Mouse (Mus musculus) limb, embryonic 14.5 days (tissue): ENCODE measurements around the gene Cabp1. TPM values are rescaled to one million over a fixed set of nuclear protein-coding genes. Genes with fewer than 3 reads are reported as not detected.

Experiments used
- ATAC-seq: fragments of 200-750 bp; cut with Nextera tagmentation; 2 replicates; pipeline ENCODE4 v1.8.0; 2017; ENCODE audit warnings: low read depth, moderate number of reproducible peaks, moderate TSS enrichment; ENCODE audit not compliant: low FRiP score
- DNase-seq: peaks from one replicate; pipeline ENCODE4 v3.0.0-alpha.2; 2015; ENCODE audit warnings: low spot score
- H3K27ac ChIP-seq: fragments of 300-500 bp; sonication (generic); replicated peaks from 2 replicates; pipeline ENCODE4 v1.5.1; 2014; ENCODE audit warnings: low read depth, mild to moderate bottlenecking, low read length, moderate library complexity, mixed read lengths
- H3K27me3 ChIP-seq: fragments of 300-500 bp; sonication (generic); 2 replicates; pipeline ENCODE4 v1.6.1; 2014; ENCODE audit warnings: low read length, mixed read lengths; ENCODE audit not compliant: control insufficient read depth, insufficient read depth
- H3K36me3 ChIP-seq: fragments of 300-500 bp; sonication (generic); 2 replicates; pipeline ENCODE4 v1.6.1; 2014; ENCODE audit warnings: mild to moderate bottlenecking, low read length, moderate library complexity, mixed read lengths; ENCODE audit not compliant: control insufficient read depth, insufficient read depth
- H3K4me1 ChIP-seq: fragments of 300-500 bp; sonication (generic); 2 replicates; pipeline ENCODE4 v1.6.1; 2014; ENCODE audit warnings: antibody characterized with exemption, low read length, mixed read lengths; ENCODE audit not compliant: control insufficient read depth, insufficient read depth
- H3K4me2 ChIP-seq: fragments of 300-500 bp; sonication (generic); replicated peaks from 2 replicates; pipeline ENCODE4 v1.6.1; 2014; ENCODE audit warnings: low read depth, mild to moderate bottlenecking, low read length, moderate library complexity; ENCODE audit not compliant: severe bottlenecking
- H3K4me3 ChIP-seq: fragments of 300-500 bp; sonication (generic); replicated peaks from 2 replicates; pipeline ENCODE4 v1.5.1; 2014; ENCODE audit warnings: low read length
- H3K9ac ChIP-seq: fragments of 300-500 bp; sonication (generic); 2 replicates; pipeline ENCODE4 v1.6.1; 2014; ENCODE audit warnings: mild to moderate bottlenecking, low read depth, low read length, moderate library complexity; ENCODE audit not compliant: severe bottlenecking
- H3K9me3 ChIP-seq: fragments of 300-500 bp; sonication (generic); 2 replicates; pipeline ENCODE4 v1.6.1; 2016; ENCODE audit warnings: low read length; ENCODE audit not compliant: control insufficient read depth
- POLR2A ChIP-seq: fragments of 200-500 bp; IDR thresholded peaks from 2 replicates; pipeline ENCODE4 v1.8.0; 2012; ENCODE audit warnings: inconsistent platforms, mild to moderate bottlenecking, moderate library complexity, borderline replicate concordance; ENCODE audit not compliant: insufficient read depth, insufficient read length; ENCODE audit errors: extremely low read depth
- WGBS: fragments of 180-500 bp; shearing (Covaris S2); extraction: QIAGEN DNeasy Blood & Tissue Kit; methylation state at CpG from one replicate; pipeline ENCODE4 v1.1.7; 2014; 5-methylcytosine and 5-hydroxymethylcytosine counted together
- polyA plus RNA-seq, 2 experiments: library from polyadenylated mRNA; depleted of rRNA in 1 of 2; stranded (reverse) in 1 of 2; unstranded in 1 of 2; fragments of >200 nt; fragmentation: Nextera tagmentation in 1 of 2; extraction: Ambion mirVana in 1 of 2; gene quantifications; 2 replicates each; pipeline versions ENCODE4 v1.2.1 to v1.2.3; 2012 to 2014

Cabp1 gene
- polyA plus RNA-seq, 2 experiments, result 1.5 to 4.7 TPM

- TF ChIP-seq POLR2A, result no peak
- Histone ChIP-seq H3K27me3 (no peaks in the 10 kb centered on the region), H3K4me1 (no peaks in the 10 kb centered on the region), H3K4me3 (no peak overlapping the region), H3K9ac (no peak overlapping the region), H3K36me3 (peaks cover 50% of the 10 kb centered on the region), H3K27ac (no peak overlapping the region), H3K9me3 (no peaks in the 10 kb centered on the region), H3K4me2 (no peak overlapping the region)
- WGBS, result 69% methylated on average over 6 of the region's 6 CpGs
- no peak for DNase-seq
- no peak for ATAC-seq
These were observed 49.7 kb downstream of the Cabp1 start for GRCm38 (mm10) chr5:115144471-115144870.

DNA sequence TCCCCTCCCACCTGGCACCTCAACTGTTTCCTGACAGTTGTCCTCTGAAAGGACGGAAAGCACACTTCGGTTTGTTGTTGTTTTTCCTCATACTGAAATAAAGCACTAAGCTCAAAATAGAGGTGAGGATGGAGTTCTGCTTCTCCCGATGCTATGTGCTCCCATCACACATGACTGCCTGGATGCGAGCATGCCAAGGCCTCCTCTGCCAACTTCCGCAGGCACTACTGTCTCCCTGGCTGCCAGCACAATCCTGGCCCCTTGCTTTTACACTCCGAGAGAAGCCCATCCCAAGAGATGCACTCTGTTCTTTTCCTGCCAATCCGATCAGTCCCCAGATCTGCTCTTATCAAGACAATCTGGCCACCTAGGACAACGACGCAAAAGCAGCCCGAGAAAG lies 50.6 kb downstream of the Cabp1 start:
- H3K27ac ChIP-seq, result no peak overlapping the region
- H3K4me2 ChIP-seq, result no peak overlapping the region
- no peaks in the 10 kb centered on the region for H3K27me3 ChIP-seq
- ATAC-seq, result no peak
- DNase-seq, result no peak
- 83% methylated on average over 10 of the region's 10 CpGs for WGBS
- H3K9ac ChIP-seq, result no peak overlapping the region
- no peak overlapping the region for H3K4me3 ChIP-seq
- TF ChIP-seq POLR2A, result no peak
- H3K9me3 ChIP-seq, result no peaks in the 10 kb centered on the region
- peaks cover 42% of the 10 kb centered on the region for H3K36me3 ChIP-seq
- no peaks in the 10 kb centered on the region for H3K4me1 ChIP-seq

DNA sequence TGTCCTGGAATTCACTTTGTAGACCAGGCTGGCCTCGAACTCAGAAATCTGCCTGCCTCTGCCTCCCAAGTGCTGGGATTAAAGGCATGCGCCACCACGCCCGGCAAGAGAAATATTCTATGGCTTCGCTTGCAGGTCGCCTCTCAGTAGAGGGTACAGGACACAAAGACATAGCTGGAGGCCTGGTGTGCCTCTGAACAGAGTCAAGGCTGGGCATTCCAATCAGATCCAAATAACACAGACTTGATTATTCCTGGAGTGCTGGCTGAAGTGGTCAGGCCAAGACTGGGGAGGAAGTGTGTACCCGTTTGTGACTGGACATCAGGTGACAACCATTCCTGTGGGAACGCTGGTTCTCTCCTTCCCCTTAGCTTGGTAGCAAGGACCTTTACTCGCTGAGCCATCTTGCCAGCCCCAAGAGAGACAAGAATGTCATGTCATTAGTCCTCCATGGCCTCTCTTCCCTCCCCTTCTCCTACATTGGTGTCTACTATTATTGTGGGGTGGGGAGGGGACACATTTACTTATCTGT lies 51.9 kb downstream of the Cabp1 start:
- Histone ChIP-seq H3K9ac (no peak overlapping the region), H3K4me3 (no peak overlapping the region), H3K27ac (no peak overlapping the region), H3K4me1 (no peaks in the 10 kb centered on the region), H3K27me3 (no peaks in the 10 kb centered on the region), H3K4me2 (no peak overlapping the region), H3K9me3 (no peaks in the 10 kb centered on the region), H3K36me3 (peaks cover 29% of the 10 kb centered on the region)
- no peak for TF ChIP-seq POLR2A
- ATAC-seq (no peak), DNase-seq (no peak)
- WGBS, result 89% methylated on average over 9 of the region's 9 CpGs

GRCm38 (mm10) chr5:115140726-115141125 lies 53.5 kb downstream of the Cabp1 start:
- ATAC-seq, result no peak; the same call in 1 of the 2 replicates
- Histone ChIP-seq H3K4me1 (no peaks in the 10 kb centered on the region), H3K27ac (no peak overlapping the region), H3K9me3 (no peaks in the 10 kb centered on the region), H3K27me3 (no peaks in the 10 kb centered on the region), H3K4me2 (no peak overlapping the region), H3K9ac (no peak overlapping the region), H3K4me3 (no peak overlapping the region), H3K36me3 (peaks cover 14% of the 10 kb centered on the region)
- WGBS, result 65% methylated on average over 3 of the region's 3 CpGs
- TF ChIP-seq POLR2A, result no peak
- DNase-seq, result no peak

DNA sequence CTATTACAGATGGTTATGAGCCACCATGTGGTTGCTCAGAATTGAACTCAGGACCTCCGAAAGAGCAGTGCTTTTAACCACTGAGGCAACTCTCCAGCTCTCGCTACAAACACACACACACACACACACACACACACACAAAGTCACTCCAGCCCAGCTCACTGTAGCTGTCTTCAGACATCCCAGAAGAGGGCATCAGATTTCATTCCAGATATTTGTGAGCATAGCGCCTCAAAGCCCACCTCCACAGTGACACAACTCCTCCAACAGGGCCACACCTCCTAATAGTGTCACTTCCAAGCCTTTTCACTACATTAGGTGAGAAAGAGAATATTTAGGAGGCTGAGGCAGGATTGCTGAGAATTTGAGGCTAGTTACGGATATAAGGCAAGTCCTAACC lies 55.1 kb downstream of the Cabp1 start:
- H3K4me1 ChIP-seq, result no peaks in the 10 kb centered on the region
- 46% methylated on average over 4 of the region's 4 CpGs for WGBS
- no peak overlapping the region for H3K9ac ChIP-seq
- no peak overlapping the region for H3K27ac ChIP-seq
- no peaks in the 10 kb centered on the region for H3K9me3 ChIP-seq
- no peak overlapping the region for H3K4me3 ChIP-seq
- no peaks in the 10 kb centered on the region for H3K27me3 ChIP-seq
- H3K36me3 ChIP-seq, result peaks cover under 1% of the 10 kb centered on the region; the same call in 1 of the 2 replicates
- no peak for ATAC-seq
- no peak for DNase-seq
- no peak for TF ChIP-seq POLR2A
- H3K4me2 ChIP-seq, result no peak overlapping the region
